Mouse (Mus musculus) cortical plate, adult 2 months (tissue): ENCODE data around the gene Cttn.

Experiments used
- CTCF ChIP-seq: fragments of 200-500 bp; IDR thresholded peaks from 2 replicates; pipeline ENCODE4 v1.5.1; 2011; ENCODE audit warnings: mild to moderate bottlenecking, control low read depth, low read length; ENCODE audit not compliant: insufficient read depth; ENCODE audit errors: extremely low read depth
- POLR2A ChIP-seq: fragments of 200-500 bp; IDR thresholded peaks from 2 replicates; pipeline ENCODE4 v1.6.1; 2011; ENCODE audit warnings: mild to moderate bottlenecking, low read length, control low read depth; ENCODE audit not compliant: insufficient read depth; ENCODE audit errors: extremely low read depth

GRCm38 (mm10) chr7:144411967-144412906, 58.6 kb downstream of the Cttn start:
- TF ChIP-seq CTCF (no peak), POLR2A (no peak)
